Mouse (Mus musculus) gastrocnemius, postnatal 25 days (tissue): Measurements from ENCODE around the gene Gm7942. TPM values are rescaled to one million over a fixed set of nuclear protein-coding genes. Genes with fewer than 3 reads are reported as not detected.
"Not testable (repeated sequence)": the region's sequence is repeated elsewhere in the genome, so short reads cannot be mapped to it uniquely, and the experiment has no call there.

Experiments
- DNase-seq: peaks from one replicate; pipeline ENCODE4 v3.0.0; 2022
- long read RNA-seq, 2 experiments: library from polyadenylated mRNA; stranded (forward); transcript quantifications; one replicate each; pipeline ENCODE4 v2.0.0; 2021
- total RNA-seq, 2 experiments: library from RNA; stranded (reverse); gene quantifications; 1 replicate in 1 of 2; 2 replicates in 1 of 2; pipeline ENCODE4 v1.2.3; 2021

The Gm7942 gene
- not detected for total RNA-seq
- long read RNA-seq, experiment 1, result 0 reads
- long read RNA-seq, experiment 2, result 0 reads

DNA sequence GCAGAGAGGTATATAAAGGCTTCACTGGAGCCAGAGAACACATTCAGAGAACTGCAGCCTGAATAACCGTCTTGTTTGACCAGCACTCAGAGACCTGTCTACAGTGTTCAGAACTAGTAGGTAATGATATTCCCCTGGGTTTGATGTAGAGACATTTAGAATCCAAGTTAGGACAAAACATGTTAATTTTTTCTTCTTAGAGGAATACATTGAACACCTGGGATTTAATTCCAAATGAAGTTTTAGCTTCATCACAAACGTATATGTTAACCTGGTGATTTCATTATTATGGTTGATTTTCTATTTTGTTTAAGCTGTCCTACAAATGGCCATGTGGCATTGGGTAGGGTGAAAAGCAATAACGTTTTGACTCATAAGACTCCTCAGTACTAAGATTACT, at the start of gene Gm7942:
Gm7942 (plus strand) TSS at position 301 of the 400 bp plus-strand sequence.
- DNase-seq, result not testable (repeated sequence)

Other genes with a start within 250 kb of the Gm7942 start
- not detected for gene Gm3183, start 241.5 kb upstream of the Gm7942 start, total RNA-seq
- not detected for gene Gm6367, start 118.3 kb upstream of the Gm7942 start, total RNA-seq
- not detected for gene Gm16513, start 75.7 kb downstream of the Gm7942 start, total RNA-seq
- gene Gm10424, start 165.8 kb downstream of the Gm7942 start, total RNA-seq, result not detected
- not detected for gene Gm3259, start 199.0 kb downstream of the Gm7942 start, total RNA-seq